Mouse (Mus musculus) retina, embryonic 14.5 days (tissue): ENCODE measurements around the gene Ngrn.

Experiments
- DNase-seq: peaks from one replicate; pipeline ENCODE4 v3.0.0-alpha.2; 2015; ENCODE audit warnings: low spot score

Ngrn gene

DNA sequence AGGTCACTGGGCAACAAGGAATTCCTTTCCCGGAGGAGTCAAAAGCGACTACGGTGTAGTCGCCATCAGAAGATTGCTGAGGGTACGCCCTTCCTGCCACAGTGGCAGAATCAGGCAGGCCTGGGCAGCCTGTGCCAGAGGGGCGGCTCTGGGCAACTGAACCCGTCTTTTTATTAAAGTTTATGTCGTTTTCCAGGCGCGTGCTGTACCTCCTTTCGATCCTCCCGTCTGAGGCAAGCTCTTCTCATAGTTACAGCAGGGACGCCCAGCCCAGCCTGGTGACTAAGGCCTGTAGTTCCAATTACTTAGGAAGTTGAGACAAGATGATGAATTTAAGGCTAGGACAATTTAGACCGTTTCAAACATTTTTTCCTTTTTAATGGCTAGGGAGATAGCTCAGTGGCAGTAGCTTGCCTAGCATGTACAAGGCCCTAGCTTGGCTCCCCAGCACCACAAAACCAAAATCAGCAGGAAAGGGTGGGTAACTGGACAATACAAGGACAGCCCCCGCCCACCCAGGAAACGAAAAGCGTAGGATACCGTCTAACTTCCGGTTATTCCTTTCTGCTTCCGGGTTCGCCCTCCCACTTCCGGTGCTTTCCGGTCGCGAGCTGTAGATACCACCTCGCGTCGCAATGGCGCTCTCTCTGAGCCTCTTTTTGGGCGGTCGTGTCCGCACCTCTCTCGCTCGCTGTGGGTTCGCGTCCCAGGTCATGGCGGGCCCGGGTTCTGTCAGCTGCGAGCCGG lies at the start of gene Ngrn:
TSS of gene Ngrn (plus strand) at position 591 of the 747 bp plus-strand sequence.
- peak; percentile 94 for DNase-seq

DNA sequence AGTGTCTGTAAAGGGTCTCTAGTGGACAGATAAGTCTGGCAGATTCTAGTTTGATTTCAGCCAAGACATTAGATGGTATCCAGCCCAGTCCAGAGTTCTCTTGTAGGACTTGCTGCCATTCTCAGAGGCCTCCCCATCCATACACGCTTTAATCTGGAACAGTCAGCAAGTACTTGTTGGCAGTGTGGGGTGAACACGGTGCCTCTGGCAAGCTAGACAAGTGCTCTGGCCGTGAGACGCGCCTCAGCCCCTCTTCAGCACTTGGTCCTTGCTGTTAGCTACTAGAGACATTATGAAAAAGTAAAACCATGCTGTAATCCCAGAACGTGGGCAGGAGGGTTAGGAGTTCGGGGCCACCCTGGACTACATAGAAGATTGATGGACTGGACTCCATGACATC lies 47.4 kb upstream of the Ngrn start:
- no peak for DNase-seq

DNA sequence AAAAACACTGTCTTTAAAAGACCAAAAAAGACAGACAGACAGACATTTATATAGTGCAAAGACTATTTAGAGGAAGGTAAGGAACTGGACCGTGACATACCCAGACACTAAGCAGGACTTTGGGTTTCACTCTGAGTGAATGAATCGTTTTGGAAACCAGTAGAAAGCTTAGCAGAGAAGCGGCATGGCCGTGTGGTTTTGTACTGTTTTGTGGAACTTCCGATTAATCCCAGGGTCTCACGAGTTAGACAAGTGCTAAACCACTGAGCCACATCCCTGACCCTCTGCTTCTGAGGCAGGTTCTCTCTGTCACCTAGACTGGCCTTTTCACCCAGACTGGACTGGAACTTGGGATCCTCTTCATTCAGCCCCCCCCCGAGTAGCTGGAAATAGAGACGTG lies 46.6 kb upstream of the Ngrn start:
- no peak for DNase-seq

DNA sequence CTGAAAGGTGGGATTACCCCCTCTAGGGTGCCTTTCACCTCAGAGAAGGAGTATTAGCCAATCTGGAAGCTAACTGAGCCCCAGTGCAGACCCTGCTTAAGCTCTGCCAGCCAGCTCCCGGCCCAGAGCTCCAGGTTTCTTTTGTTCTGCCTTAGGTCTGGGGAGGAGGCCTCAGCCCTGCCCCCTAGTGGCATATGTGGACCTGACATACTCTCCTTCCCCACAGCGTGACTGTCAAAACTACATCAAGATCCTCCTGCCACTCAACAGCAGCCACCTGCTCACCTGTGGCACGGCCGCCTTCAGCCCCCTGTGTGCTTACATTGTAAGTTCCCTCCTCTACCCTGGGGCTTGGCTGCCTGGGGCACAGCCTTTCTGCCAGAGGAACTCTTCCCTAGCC lies 45.6 kb upstream of the Ngrn start:
- peak; percentile 90 for DNase-seq

DNA sequence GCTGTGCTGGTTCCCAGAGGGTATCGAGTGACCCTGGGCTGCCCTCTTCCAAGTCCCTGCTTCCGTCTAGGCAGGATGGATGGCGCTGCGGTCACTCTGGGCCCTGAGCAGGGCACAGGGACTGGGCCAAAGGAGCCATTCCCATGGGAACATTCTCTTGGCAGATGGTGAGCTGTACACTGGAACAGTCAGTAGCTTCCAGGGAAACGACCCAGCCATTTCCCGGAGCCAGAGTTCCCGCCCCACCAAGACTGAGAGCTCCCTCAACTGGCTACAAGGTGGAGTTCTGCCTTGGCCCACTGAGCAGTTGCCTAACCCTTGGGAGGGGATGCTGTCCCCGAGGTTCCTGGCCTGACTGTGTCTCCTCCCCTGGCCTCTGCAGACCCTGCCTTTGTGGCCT lies 44.4 kb upstream of the Ngrn start:
- no peak for DNase-seq

DNA sequence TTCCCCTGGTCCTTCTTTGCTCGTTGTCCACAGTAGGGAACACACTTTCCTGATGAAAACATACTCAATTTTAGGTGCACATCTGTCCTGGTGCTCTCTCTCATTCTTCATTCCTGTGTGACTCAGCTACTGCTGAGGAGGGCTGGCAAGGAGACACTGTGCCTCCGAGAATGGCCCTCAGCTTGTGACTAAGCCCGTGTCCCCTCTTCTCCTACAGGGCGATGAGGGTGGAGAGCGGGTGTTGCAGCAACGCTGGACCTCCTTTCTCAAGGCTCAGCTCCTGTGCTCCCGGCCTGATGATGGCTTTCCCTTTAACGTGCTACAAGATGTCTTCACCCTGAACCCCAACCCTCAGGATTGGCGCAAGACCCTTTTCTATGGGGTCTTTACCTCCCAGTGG lies 42.3 kb upstream of the Ngrn start:
- DNase-seq = no peak

DNA sequence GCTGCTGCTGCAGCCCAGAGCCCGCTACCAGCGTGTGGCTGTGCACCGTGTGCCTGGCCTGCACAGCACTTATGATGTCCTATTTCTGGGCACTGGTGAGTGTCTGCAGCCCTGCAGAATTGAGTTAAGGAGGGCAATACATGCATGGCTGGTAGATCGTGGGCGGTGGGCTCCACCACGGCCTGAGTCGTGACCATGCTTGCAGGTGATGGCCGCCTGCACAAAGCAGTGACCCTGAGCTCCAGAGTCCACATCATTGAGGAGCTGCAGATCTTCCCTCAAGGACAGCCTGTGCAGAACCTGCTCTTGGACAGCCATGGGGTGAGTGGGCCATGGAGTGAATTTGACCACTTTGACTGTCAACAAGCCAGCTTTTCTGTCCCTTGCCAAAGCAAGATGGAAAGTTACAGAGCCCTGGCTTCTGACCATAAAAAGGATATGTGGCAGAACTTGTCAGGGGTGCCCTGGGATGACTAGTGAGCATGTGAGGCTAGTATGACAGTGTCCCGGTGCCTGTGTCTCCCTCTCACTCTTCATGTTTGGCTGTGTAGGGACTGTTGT lies 40.7 kb upstream of the Ngrn start:
- DNase-seq = no peak

DNA sequence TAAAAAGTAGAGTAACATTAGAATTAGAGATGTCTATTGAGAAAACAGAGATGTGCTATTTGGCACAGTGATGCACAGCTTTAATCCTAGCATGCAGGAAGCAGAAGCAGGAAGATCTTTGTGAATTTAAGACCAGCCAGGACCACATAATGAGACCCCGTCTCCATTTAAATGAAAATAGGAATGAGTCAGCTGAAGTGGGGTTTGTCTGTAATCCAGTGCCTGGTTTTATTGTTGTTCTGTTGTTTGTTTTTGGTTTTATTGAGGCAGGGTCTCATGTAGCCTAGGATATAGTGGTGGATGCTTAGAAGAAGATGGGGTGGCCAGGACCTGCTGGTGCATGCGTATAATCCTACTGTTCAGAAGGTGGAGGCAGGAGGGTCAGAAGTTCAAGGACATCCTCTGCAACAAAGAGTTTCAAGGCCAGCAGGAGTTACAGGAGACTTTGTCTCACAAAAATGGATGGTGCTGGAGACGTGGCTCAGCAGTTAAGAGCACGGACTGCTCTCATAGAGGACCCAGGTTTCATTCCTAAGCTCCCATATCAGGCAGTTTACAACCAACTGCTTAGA lies 39.8 kb upstream of the Ngrn start:
- no peak for DNase-seq

DNA sequence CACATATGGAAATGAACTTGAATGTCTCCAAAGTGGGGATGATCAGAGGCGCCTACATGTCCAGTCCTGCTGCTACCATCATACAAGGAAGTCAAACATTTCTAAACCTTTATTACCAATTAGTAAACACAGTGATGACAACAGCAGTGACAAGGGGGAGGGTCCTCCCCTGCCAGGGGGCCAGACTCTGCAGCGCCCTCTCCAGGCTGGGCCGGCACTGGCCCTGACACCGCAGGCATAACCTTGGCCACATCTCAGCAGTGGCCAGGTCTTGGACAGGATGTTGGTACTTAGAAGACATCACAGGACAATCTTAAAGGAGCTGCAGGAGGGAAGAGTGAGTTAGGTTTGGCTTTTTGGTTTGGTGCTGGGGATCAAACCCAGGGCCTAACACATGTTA lies 34.0 kb upstream of the Ngrn start:
- DNase-seq = no peak

DNA sequence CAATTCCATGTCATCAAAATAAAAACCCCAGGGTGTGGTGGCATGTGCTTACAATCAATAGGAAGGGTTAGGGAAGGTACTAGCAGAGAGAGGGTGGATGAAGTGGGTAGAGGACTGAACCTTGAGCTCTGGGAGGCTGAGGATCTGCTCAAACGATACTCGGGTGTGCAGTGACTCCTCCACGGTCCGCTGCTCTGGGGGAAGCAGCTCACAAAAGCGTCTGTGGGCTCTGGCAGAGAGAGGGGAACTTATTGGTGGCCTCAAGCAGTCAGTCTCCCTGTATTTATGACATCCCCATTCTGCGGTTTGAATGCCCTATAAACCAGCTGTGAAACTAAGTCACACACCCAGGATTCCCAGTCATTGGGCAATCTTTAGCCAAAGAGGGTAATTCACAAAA lies 30.8 kb upstream of the Ngrn start:
- DNase-seq = no peak

DNA sequence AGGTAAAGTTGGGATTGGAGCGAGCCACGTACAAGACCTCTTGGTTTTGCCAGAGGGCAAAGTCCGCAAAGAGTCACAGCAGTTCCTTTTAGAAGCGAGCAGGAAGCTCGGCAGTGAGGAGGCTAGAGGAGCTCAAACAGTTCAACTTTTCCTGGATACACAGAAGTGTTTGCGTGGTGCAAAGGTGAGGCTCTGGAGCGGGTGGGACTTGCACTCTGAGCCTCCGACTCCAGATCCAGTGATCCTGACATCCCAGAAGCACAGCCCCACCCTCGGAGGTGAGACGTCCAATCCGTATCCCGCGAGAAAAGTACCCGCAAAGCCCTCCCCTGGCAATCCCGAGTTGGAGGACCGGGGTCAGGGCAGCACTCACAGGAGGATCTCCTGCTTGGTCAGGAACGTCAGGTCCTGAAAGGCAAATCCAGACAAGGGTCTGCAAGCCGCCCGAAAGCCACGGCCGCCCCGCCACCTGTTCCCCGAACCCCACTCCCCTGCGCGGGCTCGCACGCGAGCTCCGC lies 29.0 kb upstream of the Ngrn start:
- DNase-seq = no peak

DNA sequence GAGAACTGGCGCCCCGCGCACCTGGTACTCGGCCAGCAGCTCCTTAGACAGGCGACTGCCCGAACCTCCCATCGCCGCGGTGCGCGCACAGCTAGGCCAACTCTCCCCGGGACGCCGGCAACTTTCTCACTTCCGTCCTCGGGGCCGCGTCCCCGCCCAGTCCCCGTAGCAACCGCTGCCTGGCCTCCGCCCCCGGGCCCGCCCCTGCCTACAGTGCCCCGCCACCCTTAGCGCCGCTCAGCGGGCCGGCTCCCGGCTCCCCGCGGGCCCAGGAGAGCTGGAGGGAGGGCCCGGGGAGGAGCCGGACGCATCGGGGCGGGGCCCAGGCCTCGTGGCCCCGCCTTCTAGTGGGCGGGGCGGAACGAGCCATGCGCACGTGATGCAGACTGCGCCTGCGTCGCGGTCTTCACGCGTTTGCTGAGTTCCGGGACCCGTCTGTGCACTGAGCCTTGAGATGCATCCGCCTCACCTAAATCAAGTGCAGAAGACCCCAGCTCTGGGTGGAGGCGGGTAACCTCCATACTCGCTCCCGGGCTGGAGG lies 28.5 kb upstream of the Ngrn start, which contains the start of the genes Cib1 and Gdpgp1:
TSS of gene Cib1 (minus strand) at position 325 of the 541 bp plus-strand sequence.
TSS of gene Gdpgp1 (plus strand) at position 377 of the 541 bp plus-strand sequence.
- peak; percentile 98 for DNase-seq

DNA sequence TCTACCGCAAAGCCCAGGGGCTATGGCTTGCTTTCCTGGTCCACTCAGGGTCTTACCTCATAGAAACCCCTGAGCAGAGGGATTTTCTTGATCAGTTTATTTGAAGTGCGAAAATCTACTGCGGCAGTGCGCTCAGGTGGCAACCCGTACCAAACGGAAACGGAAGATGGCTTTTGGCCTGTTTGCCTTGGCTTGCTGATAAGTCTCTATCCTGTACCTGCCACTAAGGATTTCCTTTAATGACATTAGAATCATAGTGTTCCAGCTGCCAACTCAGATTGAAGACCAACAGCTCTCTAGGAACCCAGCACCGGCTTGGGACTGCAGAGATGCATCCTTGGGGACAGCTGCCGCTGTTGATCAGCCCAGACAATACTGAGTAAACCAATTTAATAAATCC lies 27.2 kb upstream of the Ngrn start:
- DNase-seq = no peak

DNA sequence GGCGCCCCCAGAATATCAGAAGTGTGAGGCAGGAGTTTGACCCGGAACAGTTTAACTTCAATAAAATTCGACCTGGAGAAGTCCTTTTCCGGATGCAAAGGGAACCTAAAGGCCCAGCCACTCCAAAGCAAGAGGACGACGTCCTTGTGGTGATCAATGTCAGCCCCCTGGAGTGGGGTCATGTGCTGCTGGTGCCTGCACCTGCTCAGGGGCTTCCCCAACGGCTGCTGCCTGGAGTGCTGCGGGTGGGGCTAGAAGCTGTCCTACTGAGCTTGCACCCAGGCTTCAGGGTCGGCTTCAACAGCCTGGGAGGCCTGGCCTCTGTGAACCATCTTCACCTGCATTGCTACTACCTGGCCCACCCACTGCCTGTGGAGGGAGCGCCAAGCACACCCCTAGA lies 22.5 kb upstream of the Ngrn start:
- no peak for DNase-seq

DNA sequence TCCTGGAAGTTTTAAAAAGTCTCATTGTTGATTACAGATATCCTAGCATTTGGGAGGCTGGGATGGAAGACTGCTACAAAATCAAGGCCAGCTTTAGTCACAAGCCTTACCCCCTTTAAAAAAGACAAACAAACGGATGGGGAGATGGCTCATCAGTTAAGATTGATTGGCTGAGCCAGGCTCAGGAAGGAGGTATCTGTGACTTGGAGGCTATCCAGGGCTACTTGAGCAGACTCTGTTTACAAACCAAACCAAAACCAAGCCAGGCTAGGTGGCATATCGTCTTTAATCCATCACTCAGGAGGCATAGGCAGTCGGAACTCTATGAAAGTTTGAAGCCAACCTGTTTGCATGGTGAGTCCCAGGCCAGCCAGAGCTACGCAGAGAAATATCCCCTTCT lies 19.4 kb upstream of the Ngrn start:
- no peak for DNase-seq

DNA sequence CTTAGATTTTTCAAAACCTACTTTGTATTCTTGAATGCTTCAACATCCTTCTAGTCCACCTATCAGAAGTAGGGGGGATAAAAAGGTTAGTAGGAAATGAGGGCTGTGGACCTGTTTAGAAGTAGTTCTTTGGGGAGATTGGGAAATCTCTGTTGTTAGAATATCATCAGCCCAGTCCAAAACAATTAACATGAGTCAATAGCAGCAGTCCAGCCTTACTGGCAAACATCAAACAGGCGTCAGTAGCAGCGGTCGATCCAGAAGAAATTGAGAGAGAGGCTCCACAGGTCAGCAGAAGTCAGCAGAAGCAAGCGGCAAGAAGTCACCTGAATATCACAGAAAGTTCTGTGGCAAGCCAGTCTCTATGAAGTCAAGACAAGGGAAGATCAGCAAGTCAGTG lies 16.2 kb upstream of the Ngrn start:
- DNase-seq = no peak

DNA sequence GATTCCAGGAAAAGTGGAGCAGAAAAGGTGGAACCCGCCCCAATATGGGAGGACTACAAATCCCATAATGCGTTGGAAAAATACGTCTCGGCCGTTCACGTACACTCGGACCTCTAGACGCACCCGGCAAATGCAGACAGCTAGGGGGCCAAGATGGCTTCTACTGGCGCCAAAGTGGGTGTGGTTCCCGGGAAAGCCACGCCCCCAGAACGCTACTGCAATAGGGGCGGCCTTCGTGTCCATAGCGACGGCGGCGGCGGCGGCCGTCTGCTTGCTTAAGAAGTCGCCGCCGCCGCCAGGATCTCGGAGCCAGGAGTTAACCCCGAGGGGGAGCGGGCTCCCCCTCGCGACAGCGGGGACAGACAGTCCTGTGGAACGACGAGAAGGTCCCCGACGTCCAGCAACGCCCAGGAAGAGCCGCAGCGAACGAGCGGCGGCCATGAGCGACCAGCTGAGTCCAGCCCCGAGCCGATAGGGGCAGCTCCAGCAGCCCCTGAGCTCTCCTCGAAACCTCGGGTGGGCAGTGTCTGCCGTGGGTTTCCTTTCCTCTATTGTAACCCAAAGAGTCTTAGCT lies 14.8 kb upstream of the Ngrn start, which contains the start of gene Ttll13:
TSS of gene Ttll13 (plus strand) at position 229 of the 574 bp plus-strand sequence.
- DNase-seq = peak; percentile 99

DNA sequence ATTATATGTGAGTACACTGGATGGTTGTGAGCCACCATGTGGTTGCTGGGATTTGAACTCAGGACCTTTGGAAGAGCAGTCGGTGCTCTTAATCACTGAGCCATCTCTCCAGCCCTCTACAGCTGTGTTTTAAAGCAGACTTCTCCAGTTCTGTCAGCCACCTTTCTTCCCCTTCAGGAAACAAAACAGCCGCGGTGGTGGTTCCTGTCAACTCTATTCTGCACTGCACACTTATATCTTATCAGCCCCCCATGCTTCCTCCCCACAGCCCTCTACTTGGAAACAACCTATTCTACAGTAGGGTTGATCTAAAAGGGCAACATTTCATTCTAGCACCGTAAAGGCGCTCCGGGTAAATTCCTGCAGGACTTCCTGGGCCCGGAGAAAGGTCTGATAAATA lies 14.2 kb upstream of the Ngrn start:
- DNase-seq = no peak

DNA sequence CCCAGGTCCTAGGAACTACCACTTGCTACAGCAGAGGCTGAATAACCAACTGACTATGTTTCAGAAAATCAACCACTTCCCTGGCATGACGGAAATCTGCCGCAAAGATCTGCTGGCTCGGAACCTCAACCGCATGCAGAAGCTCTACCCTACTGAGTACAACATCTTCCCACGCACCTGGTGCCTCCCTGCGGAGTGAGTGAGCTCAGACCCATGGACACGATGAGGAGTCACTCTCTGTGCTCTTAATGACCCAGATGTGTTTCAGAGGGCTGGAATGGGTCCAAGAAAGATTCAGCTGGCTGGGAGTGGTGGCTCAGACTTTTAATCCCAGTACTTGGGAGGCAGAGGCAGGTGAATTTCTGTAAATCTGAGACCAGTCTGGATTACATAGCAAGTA lies 8.6 kb upstream of the Ngrn start:
- no peak for DNase-seq

DNA sequence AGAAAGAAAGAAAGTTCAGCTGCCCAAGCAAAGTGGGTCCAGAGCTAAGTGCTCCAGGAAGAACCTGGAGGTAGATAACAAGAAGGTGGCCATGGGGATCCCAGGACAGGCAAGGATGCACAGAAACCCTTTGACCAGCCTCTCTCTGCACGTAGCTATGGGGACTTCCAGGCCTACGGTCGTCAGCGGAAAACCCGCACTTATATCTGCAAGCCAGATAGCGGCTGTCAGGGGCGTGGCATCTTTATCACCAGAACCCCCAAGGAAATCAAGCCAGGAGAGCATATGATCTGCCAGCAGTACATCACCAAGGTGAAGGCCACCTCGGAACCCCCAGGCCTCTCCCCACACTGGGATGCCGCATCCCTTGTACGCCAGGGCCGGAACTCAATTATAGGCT lies 8.1 kb upstream of the Ngrn start:
- no peak for DNase-seq

DNA sequence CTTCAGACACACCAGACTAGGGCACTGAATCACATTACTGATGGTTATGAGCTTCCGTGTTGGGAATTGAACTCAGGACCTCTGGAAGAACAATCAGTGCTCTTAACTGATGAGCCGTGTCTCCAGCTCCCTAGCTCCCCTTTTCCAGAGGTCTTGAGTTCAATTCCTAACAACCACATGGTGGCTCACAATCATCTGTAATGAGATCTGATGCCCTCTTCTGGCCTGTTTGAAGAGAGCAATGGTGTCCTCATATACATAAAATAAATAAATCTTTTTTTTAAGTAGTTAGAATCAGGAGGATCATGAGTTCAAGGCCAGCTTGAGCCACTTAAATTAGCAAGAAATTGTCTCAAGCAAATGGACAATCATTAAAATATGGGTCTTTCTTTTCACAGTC lies 5.0 kb upstream of the Ngrn start:
- DNase-seq = no peak

DNA sequence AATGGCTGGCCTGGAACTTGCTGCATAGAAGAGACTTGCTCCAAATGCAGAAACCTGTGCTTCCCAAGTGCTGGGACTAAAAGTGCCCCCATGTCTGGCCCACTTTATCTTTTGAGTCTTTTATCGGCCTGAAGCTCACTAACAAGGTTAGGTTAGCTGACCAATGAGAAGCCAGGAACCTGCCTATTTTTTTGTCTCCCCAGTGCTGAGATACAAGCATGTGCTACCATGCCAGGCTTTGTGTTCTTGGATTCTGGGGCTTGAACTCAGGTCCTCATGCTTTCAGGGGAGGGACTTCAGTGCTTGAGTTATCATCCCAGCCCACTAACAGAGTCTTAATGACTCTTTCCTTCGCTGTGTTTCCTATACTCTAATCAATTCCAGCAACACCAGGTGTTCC lies 3.3 kb upstream of the Ngrn start:
- DNase-seq = no peak
